Mouse (Mus musculus) frontal cortex, postnatal 14 days (tissue): ENCODE data around the gene Lrrc4.

Experiments
- DNase-seq, 2 experiments: peaks; one replicate each; pipeline ENCODE4 v3.0.0; 2022; ENCODE audit warnings: low spot score in 2 of 2

The Lrrc4 gene

GRCm38 (mm10) chr6:28669251-28669650 lies 162.3 kb downstream of the Lrrc4 start:
- no peak for DNase-seq

GRCm38 (mm10) chr6:28667586-28667985 lies 164.0 kb downstream of the Lrrc4 start:
- no peak for DNase-seq

DNA sequence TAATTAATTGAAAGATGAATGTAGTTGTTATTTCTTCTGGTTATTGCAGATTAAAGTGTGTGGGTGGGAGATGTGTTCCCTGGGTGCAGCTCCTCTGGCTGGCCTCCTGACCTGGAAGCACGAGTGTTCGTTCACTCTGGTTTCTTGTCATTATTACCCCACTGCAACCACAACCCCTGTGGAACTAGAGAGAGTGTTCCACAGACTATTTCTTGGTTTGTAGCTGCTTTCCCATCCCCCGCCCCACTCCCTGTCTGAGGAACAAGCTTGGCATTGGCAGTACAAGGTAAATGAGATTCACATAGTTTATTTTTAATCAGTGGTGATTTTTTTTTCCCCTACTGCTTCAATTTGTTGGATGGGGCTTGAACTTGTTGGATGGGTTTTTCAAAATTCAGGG lies 166.8 kb downstream of the Lrrc4 start:
- no peak for DNase-seq

DNA sequence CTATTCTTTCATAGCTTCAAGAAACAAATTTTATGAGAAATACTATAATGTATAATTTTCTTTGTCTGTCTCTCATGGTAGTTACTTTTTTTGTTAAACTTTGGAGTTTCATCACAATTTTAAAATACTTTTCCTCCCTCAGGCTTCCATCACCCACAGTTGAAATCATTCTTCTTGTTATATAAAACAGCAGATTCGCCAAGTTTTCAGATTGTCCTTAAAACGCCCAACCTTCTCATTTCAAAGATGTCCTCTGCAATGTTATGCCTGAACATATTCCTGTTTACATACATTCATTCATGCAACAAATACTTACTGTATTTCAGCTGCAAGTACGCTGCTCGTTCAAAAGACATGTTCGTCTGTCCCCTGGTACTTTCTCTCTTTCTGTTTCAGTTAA lies 167.9 kb downstream of the Lrrc4 start:
- DNase-seq: no peak

- no peak for DNase-seq
Observed at GRCm38 (mm10) chr6:28663004-28663403, 168.5 kb downstream of the Lrrc4 start.

- DNase-seq: no peak
Observed at GRCm38 (mm10) chr6:28656511-28656910, 175.0 kb downstream of the Lrrc4 start.

DNA sequence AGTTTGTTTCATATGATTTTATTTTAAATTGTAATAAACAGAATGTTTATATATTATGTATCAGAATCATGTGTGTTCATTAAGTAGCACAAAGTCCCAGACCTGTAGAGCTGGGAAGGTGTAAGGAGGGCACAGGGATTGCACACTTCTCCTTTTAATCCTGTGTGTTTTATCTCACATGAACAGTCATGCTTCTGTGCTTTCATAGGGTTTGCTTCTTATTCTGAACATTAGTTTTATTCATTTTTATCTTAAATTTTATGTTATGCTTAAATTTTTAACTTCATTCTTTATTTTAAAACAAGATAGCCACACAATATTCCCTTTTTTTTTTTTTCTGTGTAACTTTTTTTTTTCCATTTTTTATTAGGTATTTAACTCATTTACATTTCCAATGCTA lies 186.3 kb downstream of the Lrrc4 start:
- DNase-seq: no peak

DNA sequence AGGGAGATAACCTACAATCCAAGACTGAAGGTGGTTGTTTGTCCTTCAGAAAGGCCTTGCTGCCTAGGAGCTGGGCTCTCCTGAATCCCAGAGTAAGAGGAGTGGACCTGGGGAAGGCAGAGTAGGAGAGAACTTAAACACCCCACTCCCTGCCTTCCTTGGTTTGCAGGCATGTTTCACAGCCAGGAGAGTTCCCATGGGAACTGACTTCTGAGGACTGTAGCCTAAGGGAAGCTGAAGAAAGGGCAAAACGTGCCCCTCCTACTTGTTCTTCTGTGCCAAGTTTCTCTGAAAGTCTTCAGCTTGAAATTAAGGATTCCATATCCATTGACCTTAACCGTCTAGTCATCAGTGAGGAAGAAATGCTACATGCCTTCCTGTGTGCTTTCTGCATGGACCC lies 188.6 kb downstream of the Lrrc4 start:
- no peak for DNase-seq

GRCm38 (mm10) chr6:28640088-28640487 lies 191.5 kb downstream of the Lrrc4 start:
- no peak for DNase-seq

- no peak for DNase-seq
Observed at GRCm38 (mm10) chr6:28635531-28636348, 195.8 kb downstream of the Lrrc4 start.

DNA sequence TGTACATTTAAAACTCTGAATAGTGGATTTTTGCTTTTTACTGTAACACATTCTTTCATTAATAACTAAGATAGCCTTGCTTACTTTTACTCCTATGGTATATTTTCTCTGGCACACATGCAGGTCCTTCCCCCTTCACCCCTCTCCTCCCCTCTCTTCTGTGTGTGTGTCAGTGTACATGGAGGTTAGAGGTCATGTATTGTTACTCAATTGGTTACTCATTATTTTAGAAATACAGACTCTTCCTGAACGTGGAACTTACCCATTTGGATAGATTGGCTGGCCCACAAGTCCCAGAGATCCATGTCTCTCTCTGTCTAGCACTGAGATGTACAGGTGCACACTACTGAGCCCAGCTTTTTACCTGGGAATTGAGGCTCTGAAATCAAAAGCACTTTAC lies 196.5 kb downstream of the Lrrc4 start:
- DNase-seq: no peak

- DNase-seq: no peak
Observed at GRCm38 (mm10) chr6:28633656-28634055, 197.9 kb downstream of the Lrrc4 start.

DNA sequence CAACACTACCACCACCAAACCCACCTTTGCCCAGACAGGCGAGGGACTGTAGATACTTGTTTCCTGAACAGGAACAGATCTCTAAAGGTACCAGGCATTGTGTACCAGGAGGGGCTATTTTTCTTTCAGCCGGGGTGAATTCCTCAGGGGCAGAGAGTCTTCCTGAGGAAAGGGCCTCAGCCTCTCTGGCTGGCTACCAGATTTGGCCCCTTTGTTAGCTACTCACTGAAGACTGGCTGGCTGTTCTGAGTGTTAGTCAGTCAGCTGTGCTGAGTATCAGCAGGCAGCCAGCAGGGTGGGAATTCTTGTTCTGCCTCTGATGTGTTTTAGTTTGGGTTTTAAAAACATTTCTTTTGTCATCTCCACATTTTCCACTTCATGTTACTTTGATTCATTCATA lies 198.4 kb downstream of the Lrrc4 start:
- no peak for DNase-seq

DNA sequence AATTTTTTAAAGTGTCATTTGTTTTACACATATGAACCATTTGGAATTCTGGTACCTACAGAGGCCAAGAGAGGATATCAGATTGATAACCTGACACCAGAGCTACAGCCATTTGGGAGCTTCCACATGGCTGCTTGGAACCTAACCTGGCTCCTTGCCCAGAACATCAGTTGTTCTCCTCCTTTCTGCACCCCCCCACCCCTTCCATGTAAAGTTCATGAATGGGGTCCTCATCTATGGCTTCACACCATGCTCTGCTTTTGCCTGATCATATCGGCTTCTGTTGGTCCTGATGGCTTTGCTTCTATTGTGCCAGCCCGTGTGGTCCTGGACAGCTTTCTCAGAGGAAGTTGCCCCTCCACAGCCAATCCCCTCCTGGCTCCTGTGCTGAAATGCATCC lies 200.6 kb downstream of the Lrrc4 start:
- no peak for DNase-seq

DNA sequence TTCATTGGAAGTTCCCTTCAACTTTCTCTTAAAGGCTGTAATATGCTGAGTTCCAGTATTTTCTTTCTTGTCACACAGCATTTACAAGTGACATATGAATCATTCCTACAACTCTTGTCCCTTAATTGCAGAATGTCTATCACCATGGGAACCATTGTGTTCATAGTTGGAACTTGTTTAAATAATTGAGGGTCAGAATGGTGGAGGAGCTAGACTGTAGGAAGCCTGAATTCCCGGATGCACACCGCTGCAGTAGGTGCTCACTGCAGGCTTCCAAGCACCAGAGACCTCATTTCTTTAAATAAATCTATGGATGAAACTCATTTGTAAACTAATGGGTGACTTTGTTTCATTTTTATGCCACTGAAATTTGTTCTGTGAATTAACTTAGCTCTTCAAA lies 201.7 kb downstream of the Lrrc4 start:
- no peak for DNase-seq

DNA sequence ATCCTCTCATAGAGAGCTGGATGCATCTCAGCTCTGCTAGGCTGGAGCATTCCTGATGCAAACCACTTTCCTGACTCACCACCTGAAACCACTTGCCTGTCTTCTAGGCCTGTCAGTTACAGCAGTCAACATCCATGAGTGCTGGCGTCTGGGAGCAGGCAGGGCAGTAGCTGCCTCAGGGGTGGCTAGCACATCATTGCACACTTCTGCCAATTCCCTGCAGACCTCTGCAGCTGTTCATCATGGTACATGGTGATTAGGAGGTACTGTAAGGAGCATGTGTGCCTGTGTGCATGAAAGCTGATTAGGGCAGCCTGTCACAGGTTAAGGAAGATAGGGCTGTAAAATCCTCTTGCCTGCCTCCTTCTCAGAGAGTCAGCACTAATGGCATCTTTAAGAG lies 203.1 kb downstream of the Lrrc4 start:
- no peak for DNase-seq

DNA sequence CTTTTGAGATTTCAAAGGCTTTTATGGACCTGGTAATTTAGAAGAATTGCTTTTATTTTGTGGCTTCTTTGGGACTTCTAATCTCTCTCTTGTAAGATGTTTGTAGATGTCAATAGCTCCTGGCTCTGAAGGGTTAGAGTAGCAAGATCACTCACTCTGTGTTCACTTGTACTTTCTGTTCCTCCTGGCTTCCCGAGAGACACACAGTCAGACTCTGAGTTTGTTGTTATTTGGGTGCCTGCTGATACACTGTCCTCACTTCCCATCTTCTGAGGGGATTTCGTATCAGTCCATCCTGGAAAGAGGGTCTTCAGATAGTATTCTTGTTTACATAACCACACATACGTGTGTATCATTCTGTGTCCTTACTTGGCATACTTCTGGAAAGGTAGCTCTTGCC lies 208.6 kb downstream of the Lrrc4 start:
- DNase-seq: no peak

- no peak for DNase-seq
Observed at GRCm38 (mm10) chr6:28622522-28622921, 209.0 kb downstream of the Lrrc4 start.

GRCm38 (mm10) chr6:28621961-28622360 lies 209.6 kb downstream of the Lrrc4 start:
- no peak for DNase-seq

DNA sequence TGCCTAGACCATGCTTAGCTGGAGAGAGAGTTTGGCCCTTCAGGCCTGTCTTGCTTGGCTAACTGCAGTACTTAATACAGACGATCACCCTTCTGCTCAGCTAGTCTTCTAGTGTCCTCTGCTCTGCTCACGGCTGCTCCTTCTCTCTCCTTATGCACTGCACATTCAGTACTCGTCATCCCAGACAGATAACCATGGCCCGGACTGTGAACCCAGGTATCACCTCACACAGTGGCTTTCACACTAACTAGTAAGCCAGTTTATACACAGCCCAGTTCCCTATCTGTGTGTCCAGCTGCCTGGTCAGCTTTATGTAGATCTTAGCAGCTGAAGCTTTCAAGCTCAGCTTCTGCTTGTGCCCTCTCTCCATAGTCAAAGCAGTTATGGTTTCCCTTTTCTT lies 210.1 kb downstream of the Lrrc4 start:
- no peak for DNase-seq

- peak in 1 of 2 experiments; percentile 39 for DNase-seq
Observed at GRCm38 (mm10) chr6:28618751-28619153, 212.8 kb downstream of the Lrrc4 start.

DNA sequence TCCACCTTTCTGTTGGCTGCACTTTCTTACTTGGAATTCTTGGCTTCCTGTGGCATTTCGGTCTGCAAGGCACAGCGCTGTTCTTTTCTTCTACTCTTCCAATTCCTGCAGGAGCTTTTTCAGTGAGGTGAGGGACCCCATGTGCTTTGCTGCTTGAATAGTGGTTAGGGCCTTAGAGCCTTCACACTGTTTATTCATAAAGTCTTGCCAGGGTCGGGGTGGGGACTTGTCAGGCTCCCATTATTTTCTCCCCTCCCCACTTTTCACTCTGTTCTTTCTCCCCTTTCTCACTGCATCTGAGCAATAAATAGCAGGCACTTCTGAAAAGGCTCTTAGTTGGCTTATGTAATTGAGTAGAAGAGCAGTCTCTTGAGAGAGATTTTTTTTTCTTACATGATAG lies 213.2 kb downstream of the Lrrc4 start:
- no peak for DNase-seq

GRCm38 (mm10) chr6:28615966-28616365 lies 215.6 kb downstream of the Lrrc4 start:
- no peak for DNase-seq

DNA sequence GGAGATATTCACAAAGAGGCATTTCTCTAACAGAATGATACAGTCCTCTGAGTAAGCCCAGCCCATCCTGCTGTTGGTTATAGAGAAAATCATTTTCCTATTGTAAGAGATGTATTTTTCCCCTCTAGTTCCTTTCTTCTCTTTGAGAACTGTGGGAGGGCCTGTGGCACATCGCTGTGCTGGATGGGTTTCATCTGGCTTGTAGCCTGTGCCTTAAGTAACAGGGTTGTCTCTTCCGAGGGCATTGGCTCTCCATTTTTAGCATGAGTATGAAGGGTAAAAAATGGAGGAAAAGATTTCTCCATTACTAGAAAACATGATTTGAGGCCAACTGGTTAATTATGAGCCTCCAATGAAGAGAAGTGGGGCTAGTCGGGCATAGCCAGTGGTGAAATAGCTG lies 216.1 kb downstream of the Lrrc4 start:
- DNase-seq: no peak
